Mouse (Mus musculus): Measurements from ENCODE around the gene Tmem131l.

DNA sequence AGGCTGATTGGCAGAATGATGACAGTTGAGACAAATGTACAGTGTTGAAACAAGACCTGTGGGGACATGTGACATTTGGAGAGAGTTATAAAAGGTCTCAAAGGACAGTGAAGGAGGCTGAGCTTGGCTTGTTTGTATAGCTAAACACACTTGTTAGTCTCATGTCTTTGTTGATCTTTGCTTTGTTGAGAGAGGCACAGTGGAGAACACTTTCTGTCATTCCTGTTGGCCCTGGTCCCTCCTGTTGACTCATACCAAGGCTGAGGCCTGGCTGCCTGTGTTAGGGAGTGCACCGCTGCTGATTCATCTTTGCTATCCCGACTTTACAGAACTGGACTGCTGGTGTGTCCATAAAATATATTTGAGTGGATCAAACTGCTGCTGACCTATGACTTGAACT lies 174.8 kb downstream of the Tmem131l start:
- TF ChIP-seq CTCF (IDR thresholded peaks at IDR 0.05; ENCODE audit: borderline replicate concordance, extremely low read depth, insufficient read depth, insufficient read length) (no peak), POLR2A (IDR thresholded peaks at IDR 0.05; ENCODE audit: borderline replicate concordance, extremely low read depth, insufficient read depth, insufficient read length, poor library complexity, severe bottlenecking) (no peak)
